Mouse (Mus musculus) frontal cortex, postnatal 14 days (tissue): ENCODE data around the gene Scn2a.
A peak's percentile ranks its signal among the peaks of the same experiment; 100 is the strongest.

Experiments used
- DNase-seq, 2 experiments: peaks; one replicate each; pipeline ENCODE4 v3.0.0; 2022; ENCODE audit warnings: low spot score in 2 of 2

Scn2a gene

GRCm38 (mm10) chr2:65620556-65621166 is at the start of gene Scn2a:
Gene Scn2a, plus strand, starts transcription at chr2:65620771.
- DNase-seq, result peak in 1 of 2 experiments; percentile 53

DNA sequence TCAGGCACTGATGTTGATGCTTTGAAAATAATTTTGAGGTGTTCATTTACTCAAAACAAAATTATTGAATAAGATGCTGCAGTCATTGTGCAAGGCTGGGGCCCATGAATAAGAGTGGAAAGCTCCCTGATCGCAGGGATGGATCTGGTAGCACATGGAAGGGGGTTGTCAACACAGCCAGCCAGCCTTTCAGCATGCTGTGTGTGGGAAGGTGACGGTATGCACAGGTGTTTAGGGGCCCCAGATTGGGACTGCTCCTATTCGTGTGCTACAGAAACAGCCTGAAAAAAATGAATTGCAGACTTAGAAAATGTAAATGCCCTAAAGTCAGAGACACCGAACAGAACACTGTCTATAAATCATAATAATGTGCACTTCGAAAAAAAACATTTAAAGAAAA is 32.9 kb upstream of the Scn2a start:
- no peak for DNase-seq

DNA sequence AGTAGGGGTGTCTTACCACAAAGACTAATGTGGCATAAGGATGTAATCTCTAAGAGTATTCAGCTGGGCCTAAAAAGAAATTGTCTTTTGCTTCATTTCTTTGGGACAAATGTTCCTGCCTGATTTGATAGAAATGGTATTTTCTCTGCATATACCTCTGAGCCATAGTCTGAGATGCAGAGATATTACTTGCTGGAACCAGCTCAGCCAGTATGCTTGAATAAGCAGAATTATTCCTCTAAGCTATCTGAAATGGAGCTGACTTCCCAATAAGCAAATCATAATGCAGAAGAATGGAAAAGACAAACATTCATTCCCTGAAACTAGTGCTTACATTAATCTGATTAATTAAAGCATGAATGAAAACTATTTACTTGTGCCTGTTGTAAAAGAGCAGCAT is 12.8 kb upstream of the Scn2a start:
- no peak for DNase-seq

DNA sequence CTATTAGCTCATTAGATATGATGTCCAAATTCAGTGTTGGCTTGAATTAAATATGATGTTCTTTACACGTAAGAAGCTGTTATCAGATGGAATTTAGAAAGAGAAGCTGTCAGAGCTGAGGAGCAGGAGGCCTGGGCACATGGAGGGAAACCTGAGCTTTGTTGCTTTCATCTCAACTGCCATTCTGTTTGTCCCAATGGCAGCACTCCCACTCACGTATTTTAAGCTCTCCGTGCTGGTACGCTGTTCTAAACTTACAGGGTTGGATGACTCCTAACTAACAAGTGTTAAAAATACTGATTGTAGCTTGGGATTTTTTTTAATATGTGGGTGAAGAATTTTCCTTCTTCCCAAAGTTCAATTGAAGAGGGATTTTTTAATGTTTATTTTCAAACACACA is 8.7 kb upstream of the Scn2a start:
- no peak for DNase-seq

DNA sequence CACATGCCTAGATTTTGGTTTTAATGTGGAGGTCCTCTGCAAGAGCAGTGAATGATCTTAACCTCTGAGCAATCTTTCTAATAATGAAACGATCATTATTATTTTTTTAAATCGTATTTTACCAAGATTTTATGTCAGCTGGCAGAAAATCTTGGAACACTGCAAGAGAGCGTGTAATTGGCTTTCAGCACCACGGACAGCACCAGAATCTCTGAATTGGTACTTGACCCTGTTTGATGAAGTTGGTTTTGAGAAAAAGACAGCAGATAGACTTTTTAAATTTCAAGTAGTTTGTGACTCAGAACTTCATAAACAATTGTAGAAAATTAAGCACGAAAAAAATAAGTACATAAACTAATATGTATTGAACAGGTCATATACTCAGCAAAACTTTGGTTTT is 790 bp upstream of the Scn2a start:
- no peak for DNase-seq

- DNase-seq, result no peak
Observed at GRCm38 (mm10) chr2:65621254-65621653, 683 bp downstream of the Scn2a start.

- no peak for DNase-seq
Observed at GRCm38 (mm10) chr2:65621838-65622237, 1.3 kb downstream of the Scn2a start.

DNA sequence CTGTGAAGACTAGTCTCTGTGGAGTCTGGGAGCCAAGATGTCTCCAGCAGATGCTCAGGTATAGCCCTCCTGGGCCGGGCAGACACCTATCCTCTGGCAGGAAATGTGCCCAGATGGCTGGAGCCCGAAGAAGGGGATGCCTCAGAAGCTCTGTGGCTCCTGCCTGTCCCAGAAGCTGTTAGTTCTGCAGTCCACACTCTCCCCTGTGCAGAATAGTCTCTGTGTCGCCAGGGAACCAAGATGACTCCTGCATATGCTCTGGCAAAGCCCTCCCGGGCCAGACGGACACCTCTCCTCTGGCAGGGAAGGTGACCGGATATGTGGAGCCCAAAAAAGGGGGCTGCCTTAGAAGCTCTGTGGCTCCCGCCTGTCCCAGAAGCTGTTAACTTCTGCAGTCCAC is 32.1 kb downstream of the Scn2a start:
- no peak for DNase-seq

DNA sequence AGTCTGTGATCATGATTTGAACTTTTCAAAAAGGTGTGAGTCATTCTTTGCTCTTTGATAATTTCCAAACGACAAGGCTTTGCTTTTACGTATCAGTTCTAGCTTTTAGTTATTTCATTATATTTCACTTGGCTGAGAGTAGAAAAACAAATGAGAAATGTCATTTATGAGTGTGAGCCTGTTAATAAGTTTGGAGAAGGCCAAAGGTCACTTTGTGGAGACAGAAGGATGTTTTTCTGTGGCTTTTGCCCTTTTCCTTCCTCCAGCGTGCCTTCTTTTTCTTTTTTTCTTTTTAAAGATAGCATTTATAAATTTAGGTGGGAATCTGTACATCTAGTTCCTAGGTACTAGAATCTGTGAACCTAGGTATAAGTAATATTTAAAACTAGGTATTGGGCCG is 36.5 kb downstream of the Scn2a start:
- no peak for DNase-seq

DNA sequence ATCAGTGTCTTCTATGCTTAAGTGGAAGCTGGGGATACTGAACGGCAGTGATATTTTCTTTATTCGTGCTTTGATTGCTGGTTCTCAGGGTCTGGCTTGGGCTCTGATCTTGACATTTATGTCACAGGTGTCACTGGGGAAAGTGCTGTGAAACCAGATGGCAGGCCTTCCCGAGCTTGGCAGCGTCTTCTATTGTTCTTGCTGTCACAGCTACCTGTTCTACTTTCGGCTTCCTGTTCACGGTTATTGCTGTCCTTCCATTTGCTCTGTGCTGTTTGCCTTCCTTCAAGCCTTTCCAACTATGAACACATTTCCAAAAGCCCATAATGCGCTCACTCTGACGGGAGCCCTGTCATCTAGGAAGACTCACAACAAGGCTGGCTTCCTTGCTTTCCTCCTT is 37.9 kb downstream of the Scn2a start:
- DNase-seq, result no peak

GRCm38 (mm10) chr2:65663892-65664291 is 43.3 kb downstream of the Scn2a start:
- no peak for DNase-seq

DNA sequence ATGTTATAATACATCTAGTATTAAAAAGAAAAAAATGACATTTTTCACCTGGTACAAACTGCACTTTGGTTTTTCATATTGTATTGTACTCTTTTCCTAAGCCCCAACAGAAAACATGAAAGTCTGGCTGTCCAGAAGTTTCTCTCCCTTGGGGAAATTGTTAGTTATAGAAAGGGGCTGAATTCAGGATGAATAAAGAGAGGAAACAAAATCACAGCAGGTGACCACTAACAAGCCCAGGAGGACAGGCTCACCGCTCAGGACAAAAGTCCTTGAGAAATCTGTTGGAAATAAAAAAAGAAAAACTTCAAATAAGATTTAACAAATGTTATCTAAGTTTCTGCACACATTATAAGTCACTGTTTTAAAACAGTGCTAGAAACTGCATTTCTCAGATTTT is 43.9 kb downstream of the Scn2a start:
- DNase-seq, result no peak

- no peak for DNase-seq
Observed at GRCm38 (mm10) chr2:65665180-65665579, 44.6 kb downstream of the Scn2a start.

GRCm38 (mm10) chr2:65667590-65668436 is 47.2 kb downstream of the Scn2a start:
- no peak for DNase-seq

DNA sequence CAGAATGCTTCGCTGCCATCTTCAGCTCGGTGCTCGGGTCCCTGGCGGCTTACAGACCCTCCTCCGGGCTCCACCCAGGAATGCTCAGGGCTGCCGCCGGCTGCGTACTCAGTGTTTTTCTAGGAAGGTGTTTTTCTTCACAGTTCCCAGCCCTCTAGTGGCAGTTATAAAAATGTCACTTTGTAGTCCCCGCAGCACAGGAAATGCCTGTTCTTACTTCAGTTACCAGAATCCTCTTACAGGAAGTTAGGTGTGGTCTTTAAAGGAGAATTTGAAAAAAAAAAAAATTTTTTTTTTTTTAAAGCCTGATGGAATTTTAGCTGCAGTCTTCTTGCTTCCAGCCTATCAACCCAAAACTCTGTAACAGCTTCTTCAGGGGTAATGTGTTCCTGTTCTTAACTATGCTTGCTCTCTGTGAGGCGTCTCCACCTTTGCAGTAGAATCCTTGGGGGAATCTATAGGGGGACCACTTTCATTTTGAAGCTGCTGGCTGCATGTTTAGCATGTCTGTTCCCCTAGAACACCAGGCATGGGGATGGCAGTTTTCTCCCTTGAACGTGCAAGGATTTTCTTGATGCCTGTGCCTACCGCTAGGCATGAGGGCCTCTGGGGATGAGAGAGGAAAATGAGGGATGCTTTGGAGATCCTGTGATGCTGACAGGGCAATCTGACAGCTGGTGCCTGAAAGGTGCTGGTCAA is 48.0 kb downstream of the Scn2a start:
- DNase-seq, result peak; percentile 77 to 78

DNA sequence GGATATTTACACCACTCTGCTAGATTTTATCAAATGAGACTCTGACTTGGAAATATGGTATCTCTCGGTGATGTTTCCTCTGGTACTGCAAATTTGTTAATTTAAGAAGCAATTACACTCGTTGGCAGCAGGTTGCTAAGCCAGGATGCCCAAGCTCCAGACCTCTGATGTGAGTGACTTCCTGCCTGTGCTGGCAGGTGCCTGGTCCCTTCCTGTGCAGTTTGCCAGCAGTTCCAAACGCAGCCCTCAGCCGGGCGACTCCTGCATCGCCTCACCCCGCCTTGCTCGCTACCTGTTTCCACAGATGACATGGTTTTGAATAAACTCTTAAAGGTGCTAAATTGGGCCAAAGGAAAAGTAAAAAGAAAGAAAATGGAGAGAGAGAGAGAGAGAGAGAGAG is 49.0 kb downstream of the Scn2a start:
- no peak for DNase-seq

- DNase-seq, result no peak
Observed at GRCm38 (mm10) chr2:65670153-65670817, 49.7 kb downstream of the Scn2a start.

GRCm38 (mm10) chr2:65679621-65680020 is 59.0 kb downstream of the Scn2a start:
- DNase-seq, result no peak

GRCm38 (mm10) chr2:65685151-65685550 is 64.6 kb downstream of the Scn2a start:
- no peak for DNase-seq

- peak; percentile 37 to 40 for DNase-seq
Observed at GRCm38 (mm10) chr2:65690456-65691184, 70.0 kb downstream of the Scn2a start.

- DNase-seq, result no peak
Observed at GRCm38 (mm10) chr2:65694485-65694884, 73.9 kb downstream of the Scn2a start.

- no peak for DNase-seq
Observed at GRCm38 (mm10) chr2:65695061-65695460, 74.5 kb downstream of the Scn2a start.
